In the genomic region with DNA sequence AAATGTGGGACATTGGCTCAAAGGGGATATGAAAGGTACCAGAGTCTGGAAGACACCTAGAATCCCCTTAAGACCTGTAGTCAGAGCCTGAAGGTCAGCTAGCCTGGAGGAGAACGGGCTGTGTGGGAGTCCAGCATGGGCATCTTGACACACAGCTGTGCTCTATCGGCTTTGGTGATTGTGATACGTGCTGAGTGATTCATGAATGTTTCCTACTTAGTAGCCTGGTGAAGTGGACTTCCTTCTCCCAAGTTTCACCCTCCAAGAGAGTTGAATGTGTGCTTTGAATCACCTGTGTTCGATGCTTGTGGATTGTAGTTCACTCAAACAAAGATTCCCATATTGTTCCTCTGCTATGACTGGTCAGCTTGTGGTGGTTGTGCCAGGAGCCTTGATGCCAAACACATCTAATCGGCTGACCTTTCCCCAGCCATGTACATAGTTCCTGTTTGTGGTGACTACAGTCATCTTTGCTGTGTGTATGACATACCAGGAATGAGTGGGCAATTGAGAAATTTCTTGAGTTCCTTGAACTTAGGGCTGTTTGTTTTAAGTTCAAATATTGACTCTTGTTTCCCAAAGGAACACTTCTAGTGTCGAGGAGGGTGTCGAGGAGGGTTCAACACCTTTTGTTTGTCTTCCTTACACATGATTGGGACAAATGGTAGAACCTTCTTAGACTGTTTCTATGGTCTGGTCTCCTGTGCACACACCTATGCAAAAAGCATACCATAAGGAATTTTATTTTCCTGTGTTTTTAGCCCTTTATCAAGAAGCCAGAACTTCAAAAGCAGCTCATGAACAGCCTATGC, we compare ENCODE assay signal across 14 mouse cellular contexts.
DNase-seq lines count a peak whose midpoint lies in the region; ATAC-seq and TF ChIP-seq lines count a peak whose summit lies in the region.
"Had no signal": no experiment of that assay in that cellular context is flagged by ENCODE, and none has a peak within 500 bp of the region (broad histone marks: within the 10 kb centered on the region; RNA-seq: fewer than 3 reads in every experiment).

No protein-coding gene starts in this region.

- H3K27me3 ChIP-seq in hindbrain, embryonic 14.5 days (ENCODE audit: control insufficient read depth, insufficient read depth, low read length) = no peaks in the 10 kb centered on the region
- no peaks in the 10 kb centered on the region for H3K27me3 ChIP-seq in midbrain, postnatal 0 days (ENCODE audit: insufficient read depth, low read length)

- ATAC-seq in inflammation-experienced regulatory T-cells, adult 6 months = peak; percentile 26
- peak; percentile 79 for ATAC-seq in megakaryocyte progenitor cell, adult 5-6 weeks (replicated peaks; ENCODE audit: poor library complexity)
- ATAC-seq in hindbrain, embryonic 14.5 days (ENCODE audit: low FRiP score) = no peak
- no peak for ATAC-seq in midbrain, postnatal 0 days (ENCODE audit: low FRiP score)
- ATAC-seq: forebrain, postnatal 0 days had no signal

- no peak overlapping the region for H3K4me3 ChIP-seq in hindbrain, embryonic 14.5 days (replicated peaks; ENCODE audit: low read length)
- H3K4me3 ChIP-seq in midbrain, postnatal 0 days (ENCODE audit: low read depth, low read length) = no peak overlapping the region
- H3K4me3 ChIP-seq: embryonic facial prominence, embryonic 10.5 days; left cerebral cortex, adult 2 months had no signal

- no peaks in the 10 kb centered on the region for H3K9me3 ChIP-seq in hindbrain, embryonic 14.5 days (ENCODE audit: control insufficient read depth, low read length)
- H3K9me3 ChIP-seq in midbrain, postnatal 0 days (ENCODE audit: low read length) = no peaks in the 10 kb centered on the region
- H3K9me3 ChIP-seq: embryonic facial prominence, embryonic 10.5 days had no signal

- no peak for TF ChIP-seq CTCF in midbrain, postnatal 0 days (IDR thresholded peaks at IDR 0.05)

- H3K36me3 ChIP-seq in hindbrain, embryonic 14.5 days (replicated peaks; ENCODE audit: control insufficient read depth, insufficient read depth) = no peaks in the 10 kb centered on the region
- no peaks in the 10 kb centered on the region for H3K36me3 ChIP-seq in midbrain, postnatal 0 days (ENCODE audit: insufficient read depth, low read length)
- H3K36me3 ChIP-seq: embryonic facial prominence, embryonic 10.5 days had no signal

- H3K4me2 ChIP-seq in hindbrain, embryonic 14.5 days (replicated peaks) = no peak overlapping the region
- H3K4me2 ChIP-seq in midbrain, postnatal 0 days (ENCODE audit: low read depth, low read length, poor library complexity, severe bottlenecking) = no peak overlapping the region

- H3K9ac ChIP-seq in hindbrain, embryonic 14.5 days = no peak overlapping the region
- no peak overlapping the region for H3K9ac ChIP-seq in midbrain, postnatal 0 days (replicated peaks; ENCODE audit: low read length, poor library complexity, severe bottlenecking)
- H3K9ac ChIP-seq: forebrain, postnatal 0 days; liver, embryonic 14.5 days had no signal

- H3K4me1 ChIP-seq in hindbrain, embryonic 14.5 days (replicated peaks; ENCODE audit: control insufficient read depth, insufficient read depth, low read length) = no peaks in the 10 kb centered on the region
- no peaks in the 10 kb centered on the region for H3K4me1 ChIP-seq in midbrain, postnatal 0 days (ENCODE audit: insufficient read depth, low read length)
- H3K4me1 ChIP-seq: embryonic facial prominence, embryonic 10.5 days had no signal

- no peak overlapping the region for H3K27ac ChIP-seq in hindbrain, embryonic 14.5 days
- no peak overlapping the region for H3K27ac ChIP-seq in midbrain, postnatal 0 days (ENCODE audit: low read depth, low read length)
- H3K27ac ChIP-seq: embryonic facial prominence, embryonic 10.5 days; left cerebral cortex, adult 2 months; liver, embryonic 14.5 days had no signal

- DNase-seq in adrenal gland, adult (ENCODE audit: inconsistent age in 2 of 2, low spot score in 1 of 2) = peak; percentile 40 to 79
- DNase-seq in adrenal gland, postnatal 4 days (ENCODE audit: low spot score in 2 of 2) = no peak
- peak; percentile 71 for DNase-seq in 3T3-L1 (ENCODE audit: low read depth, low spot score)
- DNase-seq in hindbrain, embryonic 14.5 days (ENCODE audit: low spot score) = no peak
- no peak for DNase-seq in midbrain, postnatal 0 days (ENCODE audit: low spot score)
- no peak for DNase-seq in left cerebral cortex, adult 18-20 months (ENCODE audit: low spot score in 2 of 2)
- DNase-seq: forebrain, postnatal 0 days; kidney, adult 18-20 months; thymus, adult 18-20 months had no signal

- 91% methylated on average over 7 of the region's 7 CpGs for WGBS in hindbrain, embryonic 14.5 days
- WGBS in midbrain, postnatal 0 days = 85% methylated on average over 7 of the region's 7 CpGs

Comparison
In these comparisons a context has a peak if more than half of its experiments do, and no peak if none do; other contexts are left out.
1. DNase-seq: peak in adrenal gland, adult (2 of 2) and 3T3-L1 (single experiment); none in adrenal gland, postnatal 4 days (0 of 2), hindbrain, embryonic 14.5 days (single experiment), midbrain, postnatal 0 days (single experiment) and left cerebral cortex, adult 18-20 months (0 of 2).
2. ATAC-seq: peak in inflammation-experienced regulatory T-cells, adult 6 months (single experiment) and megakaryocyte progenitor cell, adult 5-6 weeks (single experiment); none in hindbrain, embryonic 14.5 days (single experiment) and midbrain, postnatal 0 days (single experiment).